Mouse (Mus musculus) C2C12 (cell line): ENCODE measurements around the gene Ssrp1. TPM values are rescaled to one million over a fixed set of nuclear protein-coding genes. Genes with fewer than 3 reads are reported as not detected.
A peak's percentile ranks its signal among the peaks of the same experiment; 100 is the strongest.

Experiments used
- H3K27me3 ChIP-seq: one replicate; pipeline ENCODE4 v1.6.1; 2011; ENCODE audit not compliant: control insufficient read depth, insufficient read depth, insufficient read length
- H3K36me3 ChIP-seq: one replicate; pipeline ENCODE4 v1.6.1; 2011; ENCODE audit not compliant: control insufficient read depth, insufficient read depth
- H3K4me3 ChIP-seq: one replicate; pipeline ENCODE4 v1.5.1; 2011; ENCODE audit warnings: mild to moderate bottlenecking, control low read depth; ENCODE audit not compliant: poor library complexity, insufficient read depth, severe bottlenecking
- H3K79me2 ChIP-seq: one replicate; pipeline ENCODE4 v1.6.1; 2011; ENCODE audit not compliant: control insufficient read depth, insufficient read depth
- H3K79me3 ChIP-seq: one replicate; pipeline ENCODE4 v1.6.1; 2011; ENCODE audit warnings: low read depth, control low read depth
- H3ac ChIP-seq: one replicate; pipeline ENCODE3; 2011; ENCODE audit warnings: low read depth; ENCODE audit not compliant: control insufficient read depth, insufficient read length
- CEBPB ChIP-seq: IDR thresholded peaks from one replicate; pipeline ENCODE4 v1.6.1; 2011; ENCODE audit warnings: low read depth, mild to moderate bottlenecking, control low read depth, moderate library complexity
- CTCF ChIP-seq: IDR thresholded peaks from one replicate; pipeline ENCODE4 v1.5.1; 2011; ENCODE audit not compliant: control insufficient read depth, insufficient read depth, insufficient read length
- FOSL1 ChIP-seq: IDR thresholded peaks from one replicate; pipeline ENCODE4 v1.8.0; 2011; ENCODE audit warnings: mild to moderate bottlenecking, low read length; ENCODE audit not compliant: poor library complexity, insufficient read depth, severe bottlenecking
- MAX ChIP-seq: IDR thresholded peaks from one replicate; pipeline ENCODE4 v1.6.1; 2011; ENCODE audit warnings: mild to moderate bottlenecking, control low read depth
- MYOD1 ChIP-seq: IDR thresholded peaks from one replicate; pipeline ENCODE4 v1.6.1; 2011; ENCODE audit warnings: low read depth; ENCODE audit not compliant: control insufficient read depth, insufficient read length
- MYOG ChIP-seq: IDR thresholded peaks from one replicate; pipeline ENCODE4 v1.6.1; 2011; ENCODE audit not compliant: control insufficient read depth, insufficient read length; ENCODE audit errors: extremely low read depth
- USF1 ChIP-seq: IDR thresholded peaks from one replicate; pipeline ENCODE4 v1.6.1; 2011; ENCODE audit warnings: low read depth, mild to moderate bottlenecking, control low read depth, moderate library complexity
- polyA plus RNA-seq: library from polyadenylated mRNA; unstranded; fragments of >200 nt; fragmentation: generic; extraction: Trizol; gene quantifications from one replicate; pipeline ENCODE4 v1.2.1, GENCODE M21; 2012; ENCODE audit warnings: missing spikeins

Gene Ssrp1
- polyA plus RNA-seq, 1 experiment = 195 TPM

GRCm38 (mm10) chr2:85049277-85049676 is 12.2 kb downstream of the Ssrp1 start:
- Histone ChIP-seq H3ac (no peak overlapping the region), H3K79me3 (peaks cover 30% of the 10 kb centered on the region), H3K4me3 (no peak overlapping the region), H3K27me3 (no peaks in the 10 kb centered on the region), H3K36me3 (peaks cover 54% of the 10 kb centered on the region), H3K79me2 (peaks cover 47% of the 10 kb centered on the region)
- TF ChIP-seq MYOD1 = no peak
- no peak for TF ChIP-seq MAX
- no peak for TF ChIP-seq CEBPB
- TF ChIP-seq CTCF = no peak
- no peak for TF ChIP-seq MYOG
- no peak for TF ChIP-seq USF1
- TF ChIP-seq FOSL1 = no peak

- H3K79me3 ChIP-seq = peaks cover 33% of the 10 kb centered on the region
- H3K4me3 ChIP-seq = peak overlapping the region; percentile 78
- no peak for TF ChIP-seq MYOG
- TF ChIP-seq CEBPB = peak; percentile 45
- peaks cover 53% of the 10 kb centered on the region for H3K79me2 ChIP-seq
- H3K36me3 ChIP-seq = peaks cover 53% of the 10 kb centered on the region
- H3ac ChIP-seq = peak overlapping the region; percentile 87
- no peaks in the 10 kb centered on the region for H3K27me3 ChIP-seq
Measured at GRCm38 (mm10) chr2:85050001-85050634, 13.1 kb downstream of the Ssrp1 start.

DNA sequence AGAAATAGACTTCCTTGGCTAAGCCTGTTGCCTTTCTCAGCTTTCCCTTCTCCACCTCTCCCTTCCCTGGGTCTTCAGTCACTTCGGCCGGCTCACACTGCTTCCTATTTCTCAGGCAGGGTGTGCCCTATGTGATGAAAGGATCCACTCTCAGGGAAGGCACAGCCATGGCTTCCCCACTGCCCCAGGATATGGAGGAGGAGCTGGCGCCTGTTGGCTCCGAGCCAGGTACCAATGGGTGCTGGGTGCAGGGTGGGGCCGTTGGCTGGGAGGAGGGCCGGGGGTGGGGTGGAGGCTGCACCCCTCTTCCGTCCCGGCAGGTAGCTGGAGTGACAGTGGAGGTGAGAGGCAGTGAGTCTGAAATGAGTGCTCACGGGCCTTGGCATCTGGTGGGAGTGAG is 13.7 kb downstream of the Ssrp1 start:
- Histone ChIP-seq H3K36me3 (peaks cover 53% of the 10 kb centered on the region), H3K4me3 (peak overlapping the region; percentile 78), H3ac (peak overlapping the region; percentile 87), H3K79me2 (peaks cover 58% of the 10 kb centered on the region), H3K27me3 (no peaks in the 10 kb centered on the region), H3K79me3 (peaks cover 36% of the 10 kb centered on the region)
- TF ChIP-seq CTCF (no peak), MAX (no peak), MYOG (no peak), CEBPB (no peak), FOSL1 (no peak), MYOD1 (no peak), USF1 (no peak)

- TF ChIP-seq MYOD1 = no peak
- no peak for TF ChIP-seq CTCF
- Histone ChIP-seq H3K79me3 (peaks cover 39% of the 10 kb centered on the region), H3K36me3 (peaks cover 58% of the 10 kb centered on the region), H3K4me3 (no peak overlapping the region), H3K27me3 (no peaks in the 10 kb centered on the region), H3K79me2 (peaks cover 65% of the 10 kb centered on the region), H3ac (no peak overlapping the region)
Measured at GRCm38 (mm10) chr2:85053192-85053816, 16.3 kb downstream of the Ssrp1 start.

DNA sequence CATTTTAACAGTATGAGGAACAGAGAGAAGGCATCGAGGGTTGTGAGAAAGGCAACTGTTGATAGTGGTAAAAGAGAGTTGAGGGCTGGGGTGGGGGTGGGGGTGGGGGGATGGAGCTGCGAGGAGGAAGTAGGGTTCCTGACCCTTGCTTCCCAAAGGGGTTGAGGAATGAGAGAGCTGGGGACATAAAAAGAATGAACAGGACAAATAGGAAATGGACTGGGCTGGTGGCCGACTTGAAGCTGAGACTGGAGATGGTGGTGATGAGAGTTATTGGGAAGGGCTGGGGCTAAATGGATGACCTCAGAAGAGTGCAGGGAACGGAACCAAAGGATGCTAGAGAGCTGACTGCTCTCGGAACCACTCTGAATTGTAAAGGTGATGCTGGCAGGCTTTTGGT is 19.7 kb downstream of the Ssrp1 start:
- no peaks in the 10 kb centered on the region for H3K27me3 ChIP-seq
- no peak overlapping the region for H3K4me3 ChIP-seq
- peaks cover 58% of the 10 kb centered on the region for H3K79me2 ChIP-seq
- H3K36me3 ChIP-seq = peaks cover 81% of the 10 kb centered on the region
- H3ac ChIP-seq = no peak overlapping the region
- no peak for TF ChIP-seq FOSL1
- no peak for TF ChIP-seq MAX
- no peak for TF ChIP-seq CEBPB
- no peak for TF ChIP-seq MYOG
- no peak for TF ChIP-seq CTCF
- TF ChIP-seq USF1 = no peak
- no peak for TF ChIP-seq MYOD1
- H3K79me3 ChIP-seq = peaks cover 32% of the 10 kb centered on the region

DNA sequence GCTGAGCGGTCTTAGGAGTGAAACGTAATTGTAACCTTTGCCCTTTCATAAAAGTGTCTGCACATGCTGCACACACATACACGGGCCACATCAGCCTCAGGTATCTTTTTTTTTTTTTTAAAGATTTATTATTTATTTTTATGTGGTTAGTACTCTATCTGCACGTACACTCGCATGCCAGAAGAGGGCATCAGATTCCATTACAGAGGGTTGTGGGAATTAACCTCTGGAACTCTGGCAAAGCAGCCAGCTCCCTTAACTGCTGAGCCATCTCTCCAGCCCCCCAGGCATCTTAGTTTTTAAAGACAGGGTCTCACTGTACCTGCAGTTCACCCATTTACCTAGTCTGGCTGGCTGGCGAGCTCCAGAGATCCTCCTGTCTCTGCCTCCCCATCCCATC is 22.6 kb downstream of the Ssrp1 start:
- H3K27me3 ChIP-seq = no peaks in the 10 kb centered on the region
- H3K36me3 ChIP-seq = peaks cover 84% of the 10 kb centered on the region
- peaks cover 61% of the 10 kb centered on the region for H3K79me2 ChIP-seq
- no peak overlapping the region for H3ac ChIP-seq
- no peak for TF ChIP-seq CTCF
- TF ChIP-seq USF1 = no peak
- TF ChIP-seq MYOG = no peak
- no peak for TF ChIP-seq FOSL1
- TF ChIP-seq MAX = no peak
- no peak for TF ChIP-seq MYOD1
- no peak for TF ChIP-seq CEBPB
- peaks cover 33% of the 10 kb centered on the region for H3K79me3 ChIP-seq
- H3K4me3 ChIP-seq = no peak overlapping the region
